Comparison of ENCODE assay signal across 9 mouse cellular contexts in genomic region chr7:140955342-140955741, GRCm38 (mm10). TPM values are rescaled to one million over a fixed set of nuclear protein-coding genes. Genes with fewer than 3 reads are reported as not detected.
A peak's percentile ranks its signal among the peaks of the same experiment; 100 is the strongest.
DNase-seq lines count a peak whose midpoint lies in the region; ATAC-seq lines count a peak whose summit lies in the region.
"Had no signal": no experiment of that assay in that cellular context is flagged by ENCODE, and none has a peak within 500 bp of the region (broad histone marks: within the 10 kb centered on the region; RNA-seq: fewer than 3 reads in every experiment).

No protein-coding gene starts in this region.

- 0 out of 2 replicates have a peak, but pooled peaks cover 2% of the 10 kb centered on the region for H3K27me3 ChIP-seq in forebrain, embryonic 11.5 days (ENCODE audit: control insufficient read depth, insufficient read depth, low read length)
- no peaks in the 10 kb centered on the region for H3K27me3 ChIP-seq in liver, embryonic 12.5 days (replicated peaks)
- H3K27me3 ChIP-seq in stomach, embryonic 14.5 days (ENCODE audit: control insufficient read depth, insufficient read depth, low read length): no peaks in the 10 kb centered on the region

- H3K9ac ChIP-seq in forebrain, embryonic 11.5 days (ENCODE audit: low read length): peak overlapping the region; percentile 47; the same call in 1 of the 2 replicates
- peak overlapping the region; percentile 59 for H3K9ac ChIP-seq in liver, embryonic 12.5 days
- H3K9ac ChIP-seq in stomach, embryonic 14.5 days (replicated peaks; ENCODE audit: low read depth, low read length): peak overlapping the region; percentile 65

- no peaks in the 10 kb centered on the region for H3K9me3 ChIP-seq in forebrain, embryonic 11.5 days (ENCODE audit: control insufficient read depth, low read length)
- no peaks in the 10 kb centered on the region for H3K9me3 ChIP-seq in liver, embryonic 12.5 days (replicated peaks)
- no peaks in the 10 kb centered on the region for H3K9me3 ChIP-seq in stomach, embryonic 14.5 days (ENCODE audit: control insufficient read depth, low read depth, low read length)

- H3K4me3 ChIP-seq in forebrain, embryonic 11.5 days (ENCODE audit: low read depth, low read length): peak overlapping the region; percentile 28
- peak overlapping the region; percentile 57 for H3K4me3 ChIP-seq in liver, embryonic 12.5 days
- peak overlapping the region; percentile 74 for H3K4me3 ChIP-seq in stomach, embryonic 14.5 days (ENCODE audit: low read depth, low read length)

- peak; percentile 57 for DNase-seq in embryo, embryonic 10.5 days (ENCODE audit: low spot score)
- DNase-seq in embryo, embryonic 11 days: no peak
- DNase-seq in CD4-positive helper T cell, adult 2 months (ENCODE audit: low read depth, low spot score): peak; percentile 49
- DNase-seq in forebrain, embryonic 11.5 days (ENCODE audit: low spot score): no peak
- no peak for DNase-seq in layer of hippocampus, postnatal 36 days
- no peak for DNase-seq in ovary, postnatal 36 days (ENCODE audit: low spot score)

- peak overlapping the region; percentile 50 for H3K4me2 ChIP-seq in forebrain, embryonic 11.5 days (ENCODE audit: low read depth, low read length, severe bottlenecking)
- peak overlapping the region; percentile 66 for H3K4me2 ChIP-seq in liver, embryonic 12.5 days
- H3K4me2 ChIP-seq in stomach, embryonic 14.5 days (replicated peaks; ENCODE audit: low read depth, low read length): peak overlapping the region; percentile 86

- 10% methylated on average over 17 of the region's 17 CpGs for WGBS in forebrain, embryonic 11.5 days
- 8% methylated on average over 17 of the region's 17 CpGs for WGBS in liver, embryonic 12.5 days (ENCODE audit: insufficient replicate concordance)
- WGBS in stomach, embryonic 14.5 days: 2% methylated on average over 17 of the region's 17 CpGs

- H3K4me1 ChIP-seq in forebrain, embryonic 11.5 days (replicated peaks; ENCODE audit: control insufficient read depth, insufficient read depth, low read length): peaks cover 12% of the 10 kb centered on the region; the same call in 1 of the 2 replicates
- peaks cover 73% of the 10 kb centered on the region for H3K4me1 ChIP-seq in liver, embryonic 12.5 days
- peaks cover 52% of the 10 kb centered on the region for H3K4me1 ChIP-seq in stomach, embryonic 14.5 days (ENCODE audit: control insufficient read depth, insufficient read depth, low read length)

- 0 out of 2 replicates have a peak overlapping the region, but pooled peaks have one; percentile 18 for H3K27ac ChIP-seq in forebrain, embryonic 11.5 days (ENCODE audit: low read depth, low read length)
- H3K27ac ChIP-seq in liver, embryonic 12.5 days: peak overlapping the region; percentile 79
- peak overlapping the region; percentile 96 for H3K27ac ChIP-seq in stomach, embryonic 14.5 days (ENCODE audit: low read length)

- no peak for ATAC-seq in forebrain, embryonic 11.5 days (replicated peaks; ENCODE audit: low FRiP score)
- ATAC-seq in liver, embryonic 12.5 days: peak; percentile 33
- 0 out of 2 replicates have a peak, but pooled peaks have one; percentile 1 for ATAC-seq in stomach, embryonic 14.5 days (ENCODE audit: insufficient number of reproducible peaks, insufficient read depth, low FRiP score, low read depth)

- H3K36me3 ChIP-seq in forebrain, embryonic 11.5 days (ENCODE audit: control insufficient read depth, insufficient read depth, low read length): no peaks in the 10 kb centered on the region
- peaks cover 7% of the 10 kb centered on the region; the same call in 1 of the 2 replicates for H3K36me3 ChIP-seq in liver, embryonic 12.5 days
- no peaks in the 10 kb centered on the region for H3K36me3 ChIP-seq in stomach, embryonic 14.5 days (ENCODE audit: control insufficient read depth, insufficient read depth, low read length)

RNA-seq across cellular contexts. Expression of gene Gm45717, which starts 0.4 kb away (rescaled TPM):
- not detected in 2 replicates for polyA plus RNA-seq in forebrain, embryonic 11.5 days (2014; fragmentation: Nextera tagmentation; extraction: Ambion mirVana)
- polyA plus RNA-seq in liver, embryonic 12.5 days (2016; fragmentation: Nextera tagmentation; extraction: Ambion mirVana): not detected in 2 replicates
- not detected in 2 replicates for polyA plus RNA-seq in stomach, embryonic 14.5 days (2014; fragmentation: Nextera tagmentation; extraction: Ambion mirVana)
- not detected for total RNA-seq in layer of hippocampus, postnatal 36 days (2021)
- total RNA-seq: neutrophil, adult 5-6 weeks had no signal

RNA-seq across cellular contexts. Expression of gene Ifitm2, which starts 0.4 kb away (rescaled TPM):
- polyA plus RNA-seq in forebrain, embryonic 11.5 days (2014; fragmentation: Nextera tagmentation; extraction: Ambion mirVana): 225 and 231 TPM in 2 replicates
- 355 TPM in 2 replicates for polyA plus RNA-seq in liver, embryonic 12.5 days (2016; fragmentation: Nextera tagmentation; extraction: Ambion mirVana)
- 1,395 and 1,501 TPM in 2 replicates for polyA plus RNA-seq in stomach, embryonic 14.5 days (2014; fragmentation: Nextera tagmentation; extraction: Ambion mirVana)
- 10 to 100 TPM in 1 of 2 experiments, 1 to 10 TPM in 1; 8.4 to 14.1 TPM for total RNA-seq in layer of hippocampus, postnatal 36 days (2021)

RNA-seq across cellular contexts. Expression of gene Ifitm5, which starts 5.3 kb away (rescaled TPM):
- polyA plus RNA-seq in forebrain, embryonic 11.5 days (2014; fragmentation: Nextera tagmentation; extraction: Ambion mirVana): 0.49 TPM in 1 of 2 replicates, not detected in the other
- 0.94 and 0.99 TPM in 2 replicates for polyA plus RNA-seq in liver, embryonic 12.5 days (2016; fragmentation: Nextera tagmentation; extraction: Ambion mirVana)
- polyA plus RNA-seq in stomach, embryonic 14.5 days (2014; fragmentation: Nextera tagmentation; extraction: Ambion mirVana): 2.0 and 2.6 TPM in 2 replicates
- total RNA-seq in layer of hippocampus, postnatal 36 days (2021): not detected

RNA-seq across cellular contexts. Expression of gene Ifitm1, which starts 11.7 kb away (rescaled TPM):
- polyA plus RNA-seq in forebrain, embryonic 11.5 days (2014; fragmentation: Nextera tagmentation; extraction: Ambion mirVana): 5.6 and 8.1 TPM in 2 replicates
- polyA plus RNA-seq in liver, embryonic 12.5 days (2016; fragmentation: Nextera tagmentation; extraction: Ambion mirVana): 19.5 and 23.4 TPM in 2 replicates
- polyA plus RNA-seq in stomach, embryonic 14.5 days (2014; fragmentation: Nextera tagmentation; extraction: Ambion mirVana): 241 and 289 TPM in 2 replicates
- 1 to 10 TPM; 1.6 to 3.8 TPM for total RNA-seq in layer of hippocampus, postnatal 36 days (2021)

RNA-seq across cellular contexts. Expression of gene Pgghg, which starts 14.2 kb away (rescaled TPM):
- polyA plus RNA-seq in forebrain, embryonic 11.5 days (2014; fragmentation: Nextera tagmentation; extraction: Ambion mirVana): 15.8 and 16.1 TPM in 2 replicates
- 7.8 and 7.9 TPM in 2 replicates for polyA plus RNA-seq in liver, embryonic 12.5 days (2016; fragmentation: Nextera tagmentation; extraction: Ambion mirVana)
- polyA plus RNA-seq in stomach, embryonic 14.5 days (2014; fragmentation: Nextera tagmentation; extraction: Ambion mirVana): 28.7 and 31.0 TPM in 2 replicates
- total RNA-seq in layer of hippocampus, postnatal 36 days (2021): 1 to 10 TPM; 3.9 to 4.0 TPM

Comparison
In these comparisons a context has a peak if more than half of its experiments do, and no peak if none do; other contexts are left out.
1. DNase-seq: peak in embryo, embryonic 10.5 days (single experiment) and CD4-positive helper T cell, adult 2 months (single experiment); none in embryo, embryonic 11 days (single experiment), forebrain, embryonic 11.5 days (single experiment), layer of hippocampus, postnatal 36 days (0 of 2) and ovary, postnatal 36 days (single experiment).
2. H3K27ac ChIP-seq: peak in every context shown above with its lines; median percentile 96 in stomach, embryonic 14.5 days; 79 in liver, embryonic 12.5 days; 18 in forebrain, embryonic 11.5 days.
3. Peak in every context shown above with its lines, with median percentiles within 50 percentile points of each other: H3K4me2 ChIP-seq, H3K4me3 ChIP-seq and H3K9ac ChIP-seq.